Mouse (Mus musculus): Measurements from ENCODE around the gene Ubxn6. TPM values are rescaled to one million over a fixed set of nuclear protein-coding genes. Genes with fewer than 3 reads are reported as not detected.
"Not testable (repeated sequence)": the region's sequence is repeated elsewhere in the genome, so short reads cannot be mapped to it uniquely, and the experiment has no call there.

Ubxn6 gene
- total RNA-seq, 1 experiment from 2014 or later = 65.6 TPM

- peak; percentile 7 for DNase-seq
These were observed 27.3 kb upstream of the Ubxn6 start for GRCm38 (mm10) chr17:56102158-56102557.

- peak; percentile 36 for DNase-seq
These were observed 26.0 kb upstream of the Ubxn6 start for GRCm38 (mm10) chr17:56100811-56101210.

- peak; percentile 62 for DNase-seq
These were observed 24.1 kb upstream of the Ubxn6 start for GRCm38 (mm10) chr17:56098711-56099572.

GRCm38 (mm10) chr17:56098180-56098579, 23.4 kb upstream of the Ubxn6 start:
- DNase-seq = no peak

- DNase-seq = no peak
These were observed 22.1 kb upstream of the Ubxn6 start for GRCm38 (mm10) chr17:56096883-56097282.

GRCm38 (mm10) chr17:56092794-56093193, 18.0 kb upstream of the Ubxn6 start:
- no peak for DNase-seq

GRCm38 (mm10) chr17:56092312-56092711, 17.5 kb upstream of the Ubxn6 start:
- DNase-seq = no peak

GRCm38 (mm10) chr17:56080781-56081585, 6.2 kb upstream of the Ubxn6 start:
- peak; percentile 55 for DNase-seq

GRCm38 (mm10) chr17:56079921-56080320, 5.1 kb upstream of the Ubxn6 start:
- no peak for DNase-seq

GRCm38 (mm10) chr17:56078880-56079795, 4.3 kb upstream of the Ubxn6 start, which contains the start of gene Hdgfl2:
TSS of gene Hdgfl2 (plus strand) at chr17:56079634.
- DNase-seq = peak; percentile 100

GRCm38 (mm10) chr17:56078361-56078760, 3.5 kb upstream of the Ubxn6 start:
- not testable (repeated sequence) for DNase-seq

- DNase-seq = no peak
These were observed 2.7 kb upstream of the Ubxn6 start for GRCm38 (mm10) chr17:56077523-56077922.

- DNase-seq = peak; percentile 95
These were observed 566 bp downstream of the Ubxn6 start for GRCm38 (mm10) chr17:56074097-56074826.

- DNase-seq = no peak
These were observed 2.6 kb downstream of the Ubxn6 start for GRCm38 (mm10) chr17:56072243-56072642.

GRCm38 (mm10) chr17:56071126-56071525, 3.7 kb downstream of the Ubxn6 start:
- no peak for DNase-seq

- DNase-seq = no peak
These were observed 5.8 kb downstream of the Ubxn6 start for GRCm38 (mm10) chr17:56069066-56069465.

- DNase-seq = no peak
These were observed 8.4 kb downstream of the Ubxn6 start for GRCm38 (mm10) chr17:56066451-56066850.

GRCm38 (mm10) chr17:56065715-56066114, 9.1 kb downstream of the Ubxn6 start:
- not testable (repeated sequence) for DNase-seq

- DNase-seq = no peak
These were observed 12.7 kb downstream of the Ubxn6 start for GRCm38 (mm10) chr17:56062081-56062480.

GRCm38 (mm10) chr17:56057381-56058120, 17.3 kb downstream of the Ubxn6 start:
- DNase-seq = no peak

Data from adrenal gland, postnatal 14 days (tissue).